Comparison of ENCODE assay signal across 21 mouse cellular contexts in genomic region chr9:3260181-3260580, GRCm38 (mm10).
DNase-seq lines count a peak whose midpoint lies in the region; ATAC-seq and TF ChIP-seq lines count a peak whose summit lies in the region.
"Had no signal": no experiment of that assay in that cellular context is flagged by ENCODE, and none has a peak within 500 bp of the region (broad histone marks: within the 10 kb centered on the region; RNA-seq: fewer than 3 reads in every experiment).

No protein-coding gene starts in this region.

- peak overlapping the region; percentile 48 for H3K4me3 ChIP-seq in megakaryocyte, embryonic 14.5 days (replicated peaks)
- no peak overlapping the region for H3K4me3 ChIP-seq in hindbrain, embryonic 13.5 days
- no peak overlapping the region for H3K4me3 ChIP-seq in heart, adult 2 months
- H3K4me3 ChIP-seq: embryonic facial prominence, embryonic 13.5 days; forebrain, embryonic 12.5 days; limb, embryonic 10.5 days had no signal

- no peak for TF ChIP-seq CTCF in heart, adult 2 months (IDR thresholded peaks at IDR 0.05)

- no peak overlapping the region for H3K4me2 ChIP-seq in hindbrain, embryonic 13.5 days
- H3K4me2 ChIP-seq: embryonic facial prominence, embryonic 13.5 days; forebrain, embryonic 12.5 days; hindbrain, embryonic 14.5 days had no signal

- intact Hi-C loops in heart, adult 2 months (cut with DNase I): no loop called here

- H3K9ac ChIP-seq in hindbrain, embryonic 13.5 days: no peak overlapping the region
- no peak overlapping the region for H3K9ac ChIP-seq in heart, adult 2 months (ENCODE audit: low read depth, low read length)
- H3K9ac ChIP-seq: embryonic facial prominence, embryonic 13.5 days; forebrain, embryonic 12.5 days; hindbrain, embryonic 14.5 days had no signal

- TF ChIP-seq POLR2A in heart, adult 2 months (IDR thresholded peaks at IDR 0.05; ENCODE audit: insufficient read depth, low read depth, low read length): no peak

- H3K4me1 ChIP-seq in megakaryocyte, embryonic 14.5 days: no peaks in the 10 kb centered on the region
- no peaks in the 10 kb centered on the region for H3K4me1 ChIP-seq in hindbrain, embryonic 13.5 days (replicated peaks)
- no peaks in the 10 kb centered on the region for H3K4me1 ChIP-seq in heart, adult 2 months (ENCODE audit: control insufficient read depth, insufficient read depth, low read length)
- H3K4me1 ChIP-seq: embryonic facial prominence, embryonic 13.5 days; forebrain, embryonic 12.5 days; limb, embryonic 10.5 days had no signal

- no peak overlapping the region for H3K27ac ChIP-seq in hindbrain, embryonic 13.5 days
- no peak overlapping the region for H3K27ac ChIP-seq in heart, adult 2 months
- H3K27ac ChIP-seq: embryonic facial prominence, embryonic 13.5 days; forebrain, embryonic 12.5 days; hindbrain, embryonic 14.5 days; limb, embryonic 10.5 days; stomach, postnatal 0 days had no signal

- peaks cover 43% of the 10 kb centered on the region for H3K9me3 ChIP-seq in megakaryocyte, embryonic 14.5 days
- H3K9me3 ChIP-seq in hindbrain, embryonic 13.5 days: peaks cover 38% of the 10 kb centered on the region

- no peaks in the 10 kb centered on the region for H3K36me3 ChIP-seq in megakaryocyte, embryonic 14.5 days (replicated peaks; ENCODE audit: low read length)
- H3K36me3 ChIP-seq in hindbrain, embryonic 13.5 days: no peaks in the 10 kb centered on the region
- no peaks in the 10 kb centered on the region for H3K36me3 ChIP-seq in heart, adult 2 months (ENCODE audit: control insufficient read depth, insufficient read depth, low read length)
- H3K36me3 ChIP-seq: embryonic facial prominence, embryonic 13.5 days; forebrain, embryonic 12.5 days; limb, embryonic 10.5 days had no signal

- 81% methylated on average over 5 of the region's 5 CpGs for WGBS in hindbrain, embryonic 13.5 days
- WGBS in heart, adult 2 months: 57% methylated on average over 5 of the region's 5 CpGs

- H3K27me3 ChIP-seq in megakaryocyte, embryonic 14.5 days (replicated peaks): no peaks in the 10 kb centered on the region
- H3K27me3 ChIP-seq in hindbrain, embryonic 13.5 days: no peaks in the 10 kb centered on the region
- H3K27me3 ChIP-seq in heart, adult 2 months (ENCODE audit: control insufficient read depth, insufficient read depth, low read length): no peaks in the 10 kb centered on the region
- H3K27me3 ChIP-seq: embryonic facial prominence, embryonic 13.5 days; forebrain, embryonic 12.5 days had no signal

- H3K79me2 ChIP-seq in heart, adult 2 months (replicated peaks; ENCODE audit: control insufficient read depth, insufficient read depth, low read length): no peaks in the 10 kb centered on the region

- no peak for ATAC-seq in megakaryocyte, adult 5-6 weeks (ENCODE audit: poor library complexity, severe bottlenecking)
- no peak for ATAC-seq in hindbrain, embryonic 13.5 days (ENCODE audit: low FRiP score)

- peak; percentile 35 for DNase-seq in MEL-GATA-1-ER (ENCODE audit: extremely low read depth, low read depth)
- peak; percentile 25 for DNase-seq in c-Kit-positive CD71-positive TER-119-negative erythroid progenitor cells, embryonic 14.5 days (ENCODE audit: low read depth)
- peak; percentile 67 for DNase-seq in skeletal muscle tissue, adult 2 months (ENCODE audit: low read depth, low spot score)
- no peak for DNase-seq in heart, adult 2 months
- no peak for DNase-seq in gastrocnemius, postnatal 4 days (ENCODE audit: low spot score in 2 of 2)
- DNase-seq: adrenal gland, postnatal 36 days; cerebellum, adult 18-20 months; heart, adult 18-20 months; kidney, adult 18-20 months; layer of hippocampus, postnatal 36 days; midbrain, embryonic 14.5 days; spleen, adult 18-20 months; thymus, postnatal 25 days had no signal

- no peak for TF ChIP-seq EP300 in heart, adult 2 months (IDR thresholded peaks at IDR 0.05; ENCODE audit: insufficient read depth, low read depth, low read length)

Comparison
In these comparisons a context has a peak if more than half of its experiments do, and no peak if none do; other contexts are left out.
1. DNase-seq: peak in MEL-GATA-1-ER (single experiment), c-Kit-positive CD71-positive TER-119-negative erythroid progenitor cells, embryonic 14.5 days (single experiment) and skeletal muscle tissue, adult 2 months (single experiment); none in heart, adult 2 months (0 of 2) and gastrocnemius, postnatal 4 days (0 of 2).